7 mouse cellular contexts compared by ENCODE assay signal in genomic region chr9:59749581-59750265, GRCm38 (mm10). TPM values are rescaled to one million over a fixed set of nuclear protein-coding genes. Genes with fewer than 3 reads are reported as not detected.
DNase-seq lines count a peak whose midpoint lies in the region; ATAC-seq and TF ChIP-seq lines count a peak whose summit lies in the region.

No protein-coding gene starts in this region.

- H3K27me3 ChIP-seq in lung, postnatal 0 days (replicated peaks; ENCODE audit: insufficient read depth, low read length), result no peaks in the 10 kb centered on the region
- no peaks in the 10 kb centered on the region for H3K27me3 ChIP-seq in hindbrain, postnatal 0 days (ENCODE audit: insufficient read depth, low read length)
- no peaks in the 10 kb centered on the region for H3K27me3 ChIP-seq in neural tube, embryonic 13.5 days
- no peaks in the 10 kb centered on the region for H3K27me3 ChIP-seq in kidney, adult 2 months (replicated peaks; ENCODE audit: control insufficient read depth, insufficient read depth, low read length)

- H3K4me1 ChIP-seq in lung, postnatal 0 days (ENCODE audit: insufficient read depth, low read depth, low read length), result peaks cover 4% of the 10 kb centered on the region; the same call in 1 of the 2 replicates
- H3K4me1 ChIP-seq in cortical plate, adult 2 months (ENCODE audit: control insufficient read depth, insufficient read depth, low read length), result peaks cover 4% of the 10 kb centered on the region; the same call in 1 of the 2 replicates
- no peaks in the 10 kb centered on the region; the same call in 1 of the 2 replicates for H3K4me1 ChIP-seq in hindbrain, postnatal 0 days (ENCODE audit: insufficient read depth, low read length)
- H3K4me1 ChIP-seq in neural tube, embryonic 13.5 days (replicated peaks), result peaks cover 19% of the 10 kb centered on the region
- peaks cover 5% of the 10 kb centered on the region for H3K4me1 ChIP-seq in kidney, adult 2 months (ENCODE audit: control insufficient read depth, insufficient read depth, low read length)

- no peak overlapping the region for H3K27ac ChIP-seq in lung, postnatal 0 days (ENCODE audit: low read length)
- H3K27ac ChIP-seq in cortical plate, adult 2 months (ENCODE audit: insufficient read depth, low read length), result no peak overlapping the region
- peak overlapping the region; percentile 88 for H3K27ac ChIP-seq in hindbrain, postnatal 0 days
- H3K27ac ChIP-seq in neural tube, embryonic 13.5 days (replicated peaks), result peak overlapping the region; percentile 90
- no peak overlapping the region for H3K27ac ChIP-seq in kidney, adult 2 months (ENCODE audit: insufficient read depth, low read depth, low read length)

- peak overlapping the region; percentile 59 for H3K4me2 ChIP-seq in lung, postnatal 0 days (replicated peaks; ENCODE audit: low read depth, low read length)
- H3K4me2 ChIP-seq in hindbrain, postnatal 0 days (ENCODE audit: low read depth, low read length), result peak overlapping the region; percentile 61
- peak overlapping the region; percentile 76 for H3K4me2 ChIP-seq in neural tube, embryonic 13.5 days

- no peaks in the 10 kb centered on the region for H3K9me3 ChIP-seq in lung, postnatal 0 days (ENCODE audit: low read length)
- no peaks in the 10 kb centered on the region for H3K9me3 ChIP-seq in hindbrain, postnatal 0 days (ENCODE audit: low read length)
- no peaks in the 10 kb centered on the region for H3K9me3 ChIP-seq in neural tube, embryonic 13.5 days

- no peak for DNase-seq in lung, postnatal 0 days (ENCODE audit: low spot score)
- DNase-seq in lung, postnatal 36 days, result no peak
- DNase-seq in hindbrain, postnatal 0 days (ENCODE audit: low spot score), result peak; percentile 7
- no peak for DNase-seq in left cerebral cortex, adult 11 months (ENCODE audit: low spot score)
- DNase-seq in kidney, adult 2 months, result no peak

- H3K9ac ChIP-seq in lung, postnatal 0 days (replicated peaks; ENCODE audit: low read depth), result peak overlapping the region; percentile 29; the same call in 1 of the 2 replicates
- H3K9ac ChIP-seq in hindbrain, postnatal 0 days (replicated peaks; ENCODE audit: low read length), result peak overlapping the region; percentile 61
- peak overlapping the region; percentile 71 for H3K9ac ChIP-seq in neural tube, embryonic 13.5 days

- no peak for ATAC-seq in lung, postnatal 0 days
- no peak for ATAC-seq in hindbrain, postnatal 0 days
- ATAC-seq in neural tube, embryonic 13.5 days (ENCODE audit: low read depth), result no peak

- H3K36me3 ChIP-seq in lung, postnatal 0 days (ENCODE audit: insufficient read depth, low read length), result no peaks in the 10 kb centered on the region
- no peaks in the 10 kb centered on the region for H3K36me3 ChIP-seq in hindbrain, postnatal 0 days (ENCODE audit: insufficient read depth, low read length)
- no peaks in the 10 kb centered on the region for H3K36me3 ChIP-seq in neural tube, embryonic 13.5 days
- no peaks in the 10 kb centered on the region for H3K36me3 ChIP-seq in kidney, adult 2 months (ENCODE audit: control insufficient read depth, insufficient read depth, low read length)

- TF ChIP-seq CTCF in lung, postnatal 0 days (IDR thresholded peaks at IDR 0.05), result no peak
- no peak for TF ChIP-seq CTCF in cortical plate, adult 2 months (IDR thresholded peaks at IDR 0.05; ENCODE audit: extremely low read depth, insufficient read depth, low read length)
- no peak for TF ChIP-seq CTCF in hindbrain, postnatal 0 days (IDR thresholded peaks at IDR 0.05; ENCODE audit: low read depth)
- no peak for TF ChIP-seq CTCF in kidney, adult 2 months (conservative IDR thresholded peaks at IDR 0.05; ENCODE audit: insufficient read depth, insufficient read length, low read depth, low read length)

- TF ChIP-seq POLR2A in cortical plate, adult 2 months (IDR thresholded peaks at IDR 0.05; ENCODE audit: extremely low read depth, insufficient read depth, low read length), result no peak
- no peak for TF ChIP-seq POLR2A in kidney, adult 2 months (IDR thresholded peaks at IDR 0.05; ENCODE audit: low read depth, low read length)

- 32% methylated on average over 12 of the region's 12 CpGs for WGBS in lung, postnatal 0 days
- WGBS in hindbrain, postnatal 0 days, result 33% methylated on average over 12 of the region's 12 CpGs
- 42% methylated on average over 12 of the region's 12 CpGs for WGBS in neural tube, embryonic 13.5 days
- WGBS in kidney, adult 2 months, result 20% methylated on average over 12 of the region's 12 CpGs

- peak overlapping the region; percentile 86 for H3K4me3 ChIP-seq in lung, postnatal 0 days (ENCODE audit: low read depth, low read length)
- peak overlapping the region; percentile 68 for H3K4me3 ChIP-seq in cortical plate, adult 2 months (ENCODE audit: insufficient read depth, low read length)
- peak overlapping the region; percentile 95 for H3K4me3 ChIP-seq in hindbrain, postnatal 0 days (ENCODE audit: low read length)
- H3K4me3 ChIP-seq in neural tube, embryonic 13.5 days, result peak overlapping the region; percentile 96
- H3K4me3 ChIP-seq in kidney, adult 2 months (ENCODE audit: insufficient read depth, low read depth, low read length), result no peak overlapping the region

- TF ChIP-seq EP300 in lung, postnatal 0 days (IDR thresholded peaks at IDR 0.05), result no peak

RNA-seq across cellular contexts. Expression of gene Senp8, which starts 0.8 kb away (rescaled TPM):
- 3.4 and 3.6 TPM in 2 replicates for polyA plus RNA-seq in lung, postnatal 0 days (2015; fragmentation: Nextera tagmentation; extraction: Ambion mirVana)
- 5.1 and 6.3 TPM in 2 replicates for polyA plus RNA-seq in cortical plate, adult 2 months (2012; rRNA removed)
- total RNA-seq in hindbrain, postnatal 0 days (2014; rRNA removed), result 2.4 and 8.2 TPM in 2 replicates
- 4.3 and 5.6 TPM in 2 replicates for polyA plus RNA-seq in hindbrain, postnatal 0 days (2015; fragmentation: Nextera tagmentation; extraction: Ambion mirVana)
- 12.7 and 13.2 TPM in 2 replicates for polyA plus RNA-seq in neural tube, embryonic 13.5 days (2015; fragmentation: Nextera tagmentation; extraction: Ambion mirVana)
- 5.8 and 7.5 TPM in 2 replicates for polyA plus RNA-seq in kidney, adult 2 months (2012; rRNA removed)

RNA-seq across cellular contexts. Expression of gene Myo9a, which starts 1.0 kb away (rescaled TPM):
- 8.1 and 11.5 TPM in 2 replicates for polyA plus RNA-seq in lung, postnatal 0 days (2015; fragmentation: Nextera tagmentation; extraction: Ambion mirVana)
- polyA plus RNA-seq in cortical plate, adult 2 months (2012; rRNA removed), result 23.8 and 24.2 TPM in 2 replicates
- 25.0 and 46.3 TPM in 2 replicates for total RNA-seq in hindbrain, postnatal 0 days (2014; rRNA removed)
- polyA plus RNA-seq in hindbrain, postnatal 0 days (2015; fragmentation: Nextera tagmentation; extraction: Ambion mirVana), result 14.4 and 15.4 TPM in 2 replicates
- polyA plus RNA-seq in neural tube, embryonic 13.5 days (2015; fragmentation: Nextera tagmentation; extraction: Ambion mirVana), result 23.4 and 26.4 TPM in 2 replicates
- polyA plus RNA-seq in kidney, adult 2 months (2012; rRNA removed), result 4.6 and 4.7 TPM in 2 replicates

Comparison
In these comparisons a context has a peak if more than half of its experiments do, and no peak if none do; other contexts are left out.
1. H3K27ac ChIP-seq: peak in hindbrain, postnatal 0 days (single experiment) and neural tube, embryonic 13.5 days (single experiment); none in lung, postnatal 0 days (single experiment), cortical plate, adult 2 months (single experiment) and kidney, adult 2 months (single experiment).
2. Peak in every context shown above with its lines, with median percentiles within 50 percentile points of each other: H3K4me2 ChIP-seq and H3K9ac ChIP-seq.